Mouse (Mus musculus): ENCODE data around the gene Tshz2. TPM values are rescaled to one million over a fixed set of nuclear protein-coding genes. Genes with fewer than 3 reads are reported as not detected.

The Tshz2 gene
- polyA plus RNA-seq, 1 experiment: 4.5 TPM

- TF ChIP-seq CTCF (IDR thresholded peaks at IDR 0.05; ENCODE audit: control insufficient read depth, insufficient read depth, insufficient replicate concordance, low read depth, low read length) (no peak), POLR2A (IDR thresholded peaks at IDR 0.05; ENCODE audit: control insufficient read depth, low read depth, low read length) (no peak)
Measured at GRCm38 (mm10) chr2:169590412-169590811, 42.4 kb upstream of the Tshz2 start.

DNA sequence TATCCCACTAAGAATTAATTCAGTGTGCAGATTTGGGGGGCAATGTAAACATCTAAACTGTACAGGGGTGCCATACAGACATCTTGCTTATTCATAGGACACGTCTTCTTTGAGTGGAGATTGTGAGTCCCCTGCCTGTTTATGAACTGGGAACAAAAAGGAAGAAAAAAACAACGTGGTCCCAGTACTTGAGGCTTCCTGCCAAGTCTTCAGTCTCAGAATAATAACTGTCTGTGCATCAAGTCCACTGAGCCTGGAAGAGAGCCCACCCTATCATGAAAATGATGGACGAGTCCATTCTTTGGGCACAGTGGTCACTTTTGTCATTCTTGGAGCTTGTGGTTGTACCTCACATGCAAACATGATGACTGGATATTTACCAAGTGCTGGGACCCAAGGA lies 39.1 kb upstream of the Tshz2 start:
- no peak for TF ChIP-seq CTCF (IDR thresholded peaks at IDR 0.05; ENCODE audit: control insufficient read depth, insufficient read depth, insufficient replicate concordance, low read depth, low read length)
- TF ChIP-seq POLR2A (IDR thresholded peaks at IDR 0.05; ENCODE audit: control insufficient read depth, low read depth, low read length): no peak
- no peaks in the 10 kb centered on the region for H3K27me3 ChIP-seq (ENCODE audit: control insufficient read depth, insufficient read depth, low read length)
- H3K27ac ChIP-seq (ENCODE audit: control insufficient read depth, insufficient read depth, low read depth, low read length): no peak overlapping the region
- no peaks in the 10 kb centered on the region for H3K36me3 ChIP-seq (ENCODE audit: control insufficient read depth, insufficient read depth, low read length)
- no peaks in the 10 kb centered on the region for H3K4me1 ChIP-seq (ENCODE audit: control insufficient read depth, insufficient read depth, low read length)
- no peak overlapping the region for H3K4me3 ChIP-seq (ENCODE audit: control insufficient read depth, low read depth, low read length)

More at GRCm38 (mm10) chr2:169590412-169590811, 42.4 kb upstream of the Tshz2 start:
- no peaks in the 10 kb centered on the region for H3K36me3 ChIP-seq (ENCODE audit: control insufficient read depth, insufficient read depth, low read length)
- no peak overlapping the region for H3K27ac ChIP-seq (ENCODE audit: control insufficient read depth, insufficient read depth, low read depth, low read length)
- no peaks in the 10 kb centered on the region for H3K4me1 ChIP-seq (ENCODE audit: control insufficient read depth, insufficient read depth, low read length)
- no peak overlapping the region for H3K4me3 ChIP-seq (ENCODE audit: control insufficient read depth, low read depth, low read length)
- H3K27me3 ChIP-seq (ENCODE audit: control insufficient read depth, insufficient read depth, low read length): no peaks in the 10 kb centered on the region

GRCm38 (mm10) chr2:169597357-169597756 lies 35.5 kb upstream of the Tshz2 start:
- Histone ChIP-seq H3K27me3 (ENCODE audit: control insufficient read depth, insufficient read depth, low read length) (no peaks in the 10 kb centered on the region), H3K4me3 (ENCODE audit: control insufficient read depth, low read depth, low read length) (no peak overlapping the region), H3K27ac (ENCODE audit: control insufficient read depth, insufficient read depth, low read depth, low read length) (no peak overlapping the region), H3K4me1 (ENCODE audit: control insufficient read depth, insufficient read depth, low read length) (no peaks in the 10 kb centered on the region), H3K36me3 (ENCODE audit: control insufficient read depth, insufficient read depth, low read length) (no peaks in the 10 kb centered on the region)
- no peak for TF ChIP-seq CTCF (IDR thresholded peaks at IDR 0.05; ENCODE audit: control insufficient read depth, insufficient read depth, insufficient replicate concordance, low read depth, low read length)
- no peak for TF ChIP-seq POLR2A (IDR thresholded peaks at IDR 0.05; ENCODE audit: control insufficient read depth, low read depth, low read length)

DNA sequence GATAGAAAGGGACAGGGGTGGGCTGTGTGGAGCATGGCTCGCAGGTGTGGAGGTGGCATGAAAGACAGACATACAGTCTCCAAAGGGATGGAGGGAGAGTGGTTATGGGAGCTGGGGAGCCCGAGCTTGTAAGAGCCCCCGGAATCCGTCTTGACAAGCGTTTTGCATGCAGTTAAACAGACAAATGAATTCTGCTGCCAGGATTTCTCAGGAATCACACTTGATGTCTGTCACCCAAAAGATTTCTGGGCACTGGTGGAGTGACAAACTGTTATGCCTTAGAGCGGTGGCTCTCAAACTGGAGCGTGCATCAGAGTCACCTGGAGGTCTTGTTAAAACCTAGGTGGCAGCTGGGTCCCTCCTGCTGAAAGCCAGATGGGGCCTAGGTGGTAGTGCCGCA lies 34.8 kb upstream of the Tshz2 start:
- Histone ChIP-seq H3K4me3 (ENCODE audit: control insufficient read depth, low read depth, low read length) (no peak overlapping the region), H3K27me3 (ENCODE audit: control insufficient read depth, insufficient read depth, low read length) (no peaks in the 10 kb centered on the region), H3K4me1 (ENCODE audit: control insufficient read depth, insufficient read depth, low read length) (no peaks in the 10 kb centered on the region), H3K27ac (ENCODE audit: control insufficient read depth, insufficient read depth, low read depth, low read length) (no peak overlapping the region), H3K36me3 (ENCODE audit: control insufficient read depth, insufficient read depth, low read length) (no peaks in the 10 kb centered on the region)
- TF ChIP-seq POLR2A (IDR thresholded peaks at IDR 0.05; ENCODE audit: control insufficient read depth, low read depth, low read length): no peak
- no peak for TF ChIP-seq CTCF (IDR thresholded peaks at IDR 0.05; ENCODE audit: control insufficient read depth, insufficient read depth, insufficient replicate concordance, low read depth, low read length)

DNA sequence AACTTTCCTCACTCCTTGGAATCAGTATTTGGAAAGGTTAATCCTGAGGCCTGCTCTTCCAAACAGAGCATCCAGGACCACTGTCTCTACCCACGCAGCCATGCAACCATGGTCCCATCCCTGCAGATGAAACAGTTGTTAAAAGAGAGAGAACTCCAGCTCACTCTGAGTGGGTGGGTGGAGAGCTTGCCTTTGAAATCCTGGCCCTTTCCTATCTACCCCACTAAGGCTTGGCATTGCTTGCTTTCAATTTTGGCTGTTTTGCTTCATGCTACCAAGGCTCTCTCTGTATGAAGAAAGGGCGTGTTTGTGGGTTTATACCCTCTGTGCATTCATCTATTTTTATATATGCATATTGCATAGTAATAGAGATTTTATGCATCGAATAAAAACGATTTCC lies 33.2 kb upstream of the Tshz2 start:
- Histone ChIP-seq H3K4me1 (ENCODE audit: control insufficient read depth, insufficient read depth, low read length) (no peaks in the 10 kb centered on the region), H3K27ac (ENCODE audit: control insufficient read depth, insufficient read depth, low read depth, low read length) (no peak overlapping the region), H3K27me3 (ENCODE audit: control insufficient read depth, insufficient read depth, low read length) (no peaks in the 10 kb centered on the region), H3K4me3 (ENCODE audit: control insufficient read depth, low read depth, low read length) (no peak overlapping the region), H3K36me3 (ENCODE audit: control insufficient read depth, insufficient read depth, low read length) (no peaks in the 10 kb centered on the region)
- TF ChIP-seq POLR2A (IDR thresholded peaks at IDR 0.05; ENCODE audit: control insufficient read depth, low read depth, low read length) (no peak), CTCF (IDR thresholded peaks at IDR 0.05; ENCODE audit: control insufficient read depth, insufficient read depth, insufficient replicate concordance, low read depth, low read length) (no peak)

- H3K27ac ChIP-seq (ENCODE audit: control insufficient read depth, insufficient read depth, low read depth, low read length): no peak overlapping the region
- H3K4me1 ChIP-seq (ENCODE audit: control insufficient read depth, insufficient read depth, low read length): no peaks in the 10 kb centered on the region
- no peaks in the 10 kb centered on the region for H3K36me3 ChIP-seq (ENCODE audit: control insufficient read depth, insufficient read depth, low read length)
- no peak for TF ChIP-seq POLR2A (IDR thresholded peaks at IDR 0.05; ENCODE audit: control insufficient read depth, low read depth, low read length)
- no peak for TF ChIP-seq CTCF (IDR thresholded peaks at IDR 0.05; ENCODE audit: control insufficient read depth, insufficient read depth, insufficient replicate concordance, low read depth, low read length)
- H3K27me3 ChIP-seq (ENCODE audit: control insufficient read depth, insufficient read depth, low read length): no peaks in the 10 kb centered on the region
- H3K4me3 ChIP-seq (ENCODE audit: control insufficient read depth, low read depth, low read length): no peak overlapping the region
Measured at GRCm38 (mm10) chr2:169600163-169600562, 32.6 kb upstream of the Tshz2 start.

- no peak overlapping the region for H3K4me3 ChIP-seq (ENCODE audit: control insufficient read depth, low read depth, low read length)
- H3K4me1 ChIP-seq (ENCODE audit: control insufficient read depth, insufficient read depth, low read length): no peaks in the 10 kb centered on the region
- H3K36me3 ChIP-seq (ENCODE audit: control insufficient read depth, insufficient read depth, low read length): no peaks in the 10 kb centered on the region
- no peaks in the 10 kb centered on the region for H3K27me3 ChIP-seq (ENCODE audit: control insufficient read depth, insufficient read depth, low read length)
- H3K27ac ChIP-seq (ENCODE audit: control insufficient read depth, insufficient read depth, low read depth, low read length): no peak overlapping the region
- TF ChIP-seq CTCF (IDR thresholded peaks at IDR 0.05; ENCODE audit: control insufficient read depth, insufficient read depth, insufficient replicate concordance, low read depth, low read length) (no peak), POLR2A (IDR thresholded peaks at IDR 0.05; ENCODE audit: control insufficient read depth, low read depth, low read length) (no peak)
Measured at GRCm38 (mm10) chr2:169606901-169607678, 25.7 kb upstream of the Tshz2 start.
